Mouse (Mus musculus) G1E (cell line): Measurements from ENCODE around the gene Hif3a. TPM values are rescaled to one million over a fixed set of nuclear protein-coding genes. Genes with fewer than 3 reads are reported as not detected.
"Not testable (repeated sequence)": the region's sequence is repeated elsewhere in the genome, so short reads cannot be mapped to it uniquely, and the experiment has no call there.

Experiments
- ATAC-seq: 2 replicates; pipeline ENCODE4 v1.8.0; 2016; ENCODE audit warnings: mild to moderate bottlenecking; ENCODE audit not compliant: insufficient number of reproducible peaks, poor library complexity, low FRiP score, severe bottlenecking; ENCODE audit errors: extremely low read depth
- DNase-seq: peaks from one replicate; pipeline ENCODE4 v3.0.0; 2012; ENCODE audit warnings: low spot score
- H3K27me3 ChIP-seq: 2 replicates; pipeline ENCODE4 v1.6.1; 2012; ENCODE audit warnings: mild to moderate bottlenecking, low read length, inconsistent platforms; ENCODE audit not compliant: insufficient read depth
- H3K36me3 ChIP-seq: replicated peaks from 2 replicates; pipeline ENCODE3; 2012; ENCODE audit warnings: mild to moderate bottlenecking, inconsistent platforms
- H3K4me1 ChIP-seq: 2 replicates; pipeline ENCODE4 v1.6.1; 2012; ENCODE audit warnings: low read depth, low read length, inconsistent platforms, mixed read lengths; ENCODE audit not compliant: insufficient read depth
- H3K4me3 ChIP-seq: 2 replicates; pipeline ENCODE4 v1.5.1; 2012; ENCODE audit warnings: low read depth, mild to moderate bottlenecking, inconsistent platforms, low read length, moderate library complexity, mixed read lengths
- H3K9me3 ChIP-seq: replicated peaks from 2 replicates; pipeline ENCODE4 v1.6.1; 2012; ENCODE audit warnings: inconsistent platforms
- CTCF ChIP-seq: IDR thresholded peaks from 2 replicates; pipeline ENCODE4 v1.5.1; 2012; ENCODE audit warnings: low read depth, low read length, inconsistent platforms, mixed read lengths
- GATA1 ChIP-seq: IDR thresholded peaks from 2 replicates; pipeline ENCODE4 v1.6.1; 2012; ENCODE audit warnings: borderline replicate concordance, low read length, inconsistent platforms, mixed read lengths
- GATA2 ChIP-seq: IDR thresholded peaks from 2 replicates; pipeline ENCODE4 v1.6.1; 2012; ENCODE audit warnings: low read depth, low read length, inconsistent platforms, borderline replicate concordance
- POLR2AphosphoS5 ChIP-seq: IDR thresholded peaks from 2 replicates; pipeline ENCODE4 v1.6.1; 2012; ENCODE audit warnings: low read depth, low read length, inconsistent platforms; ENCODE audit not compliant: insufficient replicate concordance
- TAL1 ChIP-seq: conservative IDR thresholded peaks from 2 replicates; pipeline ENCODE4 v1.6.1; 2012; ENCODE audit warnings: low read depth, low read length, inconsistent platforms, mixed read lengths
- polyA plus RNA-seq: library from polyadenylated mRNA; stranded (reverse); fragments of >175 nt; gene quantifications from 2 replicates; pipeline ENCODE4 v1.2.3, GENCODE M21; 2012
- total RNA-seq, 2 experiments: library from RNA; stranded (forward) in 1 of 2; stranded (reverse) in 1 of 2; fragments of 200-1000 nt in 1 of 2; fragments of >200 nt in 1 of 2; fragmentation: Nextera tagmentation in 1 of 2; gene quantifications; 2 replicates each; pipeline ENCODE4 v1.2.3; 2014 to 2017

Gene Hif3a
- total RNA-seq (2014; fragmentation: Nextera tagmentation) (240 and 246 TPM in 2 replicates), total RNA-seq (2017) (18.0 and 19.6 TPM in 2 replicates), polyA plus RNA-seq (162 and 183 TPM in 2 replicates)

DNA sequence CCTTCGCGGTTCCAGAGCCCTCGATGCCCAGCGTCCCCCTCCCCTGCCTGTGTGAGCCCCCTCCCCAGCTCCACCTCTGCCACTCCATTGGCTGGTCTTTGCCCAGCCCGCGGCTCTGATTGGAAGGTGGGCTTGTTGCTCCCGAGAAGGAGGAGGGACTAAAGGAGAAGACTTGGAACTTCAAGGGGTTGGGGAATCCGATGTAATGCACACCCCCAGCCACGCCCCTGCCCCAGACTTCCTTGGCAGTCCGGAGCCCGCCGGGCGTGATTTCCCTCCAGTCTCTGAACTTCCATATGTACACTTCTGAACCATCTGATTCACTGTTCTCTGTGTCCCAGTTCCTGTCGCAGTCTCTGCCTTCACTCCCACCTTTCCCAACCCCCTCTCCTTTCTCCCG lies at the start of gene Hif3a:
TSS of gene Hif3a (minus strand) at position 39 of the 400 bp plus-strand sequence.
- no peaks in the 10 kb centered on the region for H3K9me3 ChIP-seq
- TF ChIP-seq CTCF (no peak), GATA2 (no peak), POLR2AphosphoS5 (no peak), TAL1 (no peak), GATA1 (no peak)
- peak within 1 kb of the TSS; percentile 76 for H3K4me3 ChIP-seq
- DNase-seq = peak; percentile 16
- ATAC-seq = no peak
- H3K27me3 ChIP-seq = no peaks in the 10 kb centered on the region
- H3K4me1 ChIP-seq = peaks cover 76% of the 10 kb centered on the region
- peaks cover 15% of the 10 kb centered on the region for H3K36me3 ChIP-seq

DNA sequence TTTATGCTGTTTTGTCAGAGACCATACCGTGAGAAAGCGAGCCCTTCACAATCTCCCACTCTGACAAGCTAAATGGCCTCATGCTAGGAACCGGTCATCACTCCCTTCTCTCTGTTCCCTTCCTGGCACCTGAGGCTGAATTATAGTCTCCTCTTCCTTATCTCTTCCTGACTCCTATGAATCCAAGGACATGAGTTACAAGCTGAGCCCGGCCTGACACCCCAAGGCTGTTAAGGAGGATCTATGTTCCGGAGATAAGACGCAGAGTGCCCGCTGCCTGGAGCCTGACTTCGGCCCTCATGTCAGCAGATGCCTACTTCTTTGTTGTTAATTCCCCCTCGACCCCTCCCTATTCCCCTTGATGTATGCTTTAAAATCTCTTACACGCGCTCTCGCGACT lies 39.4 kb upstream of the Hif3a start:
- not testable (repeated sequence) for H3K4me1 ChIP-seq, DNase-seq, H3K27me3 ChIP-seq, H3K36me3 ChIP-seq, ATAC-seq, H3K4me3 ChIP-seq, H3K9me3 ChIP-seq

DNA sequence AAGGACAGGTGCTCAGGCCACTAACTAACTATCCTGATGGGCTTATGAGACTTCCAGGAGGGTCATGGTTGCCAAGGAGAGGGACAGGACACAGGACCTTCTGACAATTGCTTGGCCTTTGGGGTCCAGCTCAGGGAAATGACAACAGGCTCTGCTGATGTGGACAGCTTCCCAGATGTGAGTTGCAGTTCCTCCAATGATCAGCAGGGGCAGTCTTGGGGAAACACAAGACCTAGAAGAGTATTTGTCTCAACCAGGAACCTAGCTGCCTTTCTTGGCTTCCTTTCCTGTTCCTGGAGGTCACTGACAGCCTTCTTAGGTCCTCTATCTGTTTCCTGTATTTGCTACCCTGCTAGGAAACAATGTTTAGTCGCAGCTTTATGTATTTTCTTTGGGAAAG lies 29.1 kb upstream of the Hif3a start:
- no peak for ATAC-seq
- H3K4me1 ChIP-seq = peaks cover 8% of the 10 kb centered on the region
- H3K36me3 ChIP-seq = no peaks in the 10 kb centered on the region
- H3K4me3 ChIP-seq = no peak overlapping the region
- DNase-seq = no peak
- TF ChIP-seq POLR2AphosphoS5 = no peak
- TF ChIP-seq CTCF = peak; percentile 63
- peaks cover 26% of the 10 kb centered on the region for H3K27me3 ChIP-seq
- H3K9me3 ChIP-seq = no peaks in the 10 kb centered on the region

DNA sequence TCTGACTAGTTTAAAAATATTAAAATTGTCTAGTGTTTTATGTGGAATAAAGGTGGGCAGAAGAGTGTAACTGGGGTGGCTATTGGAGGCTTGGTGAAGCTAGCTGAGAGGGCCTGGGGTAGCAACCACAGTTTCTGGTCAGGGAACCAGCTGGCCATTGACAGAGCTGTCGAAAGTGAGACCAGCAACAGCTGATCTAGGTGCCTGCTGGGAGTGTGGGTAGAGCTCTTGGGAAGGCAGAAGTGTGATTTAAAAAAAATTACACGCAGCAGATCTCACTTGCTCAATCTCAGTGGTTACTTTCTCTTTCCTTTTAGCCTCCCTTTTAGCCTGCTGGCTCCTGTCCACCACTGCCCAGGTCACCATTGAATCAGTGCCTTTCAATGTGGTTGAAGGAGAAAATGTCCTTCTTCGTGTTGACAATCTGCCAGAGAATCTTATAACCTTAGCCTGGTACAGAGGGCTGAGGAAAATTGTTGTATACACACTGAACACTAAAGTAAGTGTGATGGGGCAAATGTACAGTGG lies 27.9 kb upstream of the Hif3a start:
- H3K27me3 ChIP-seq = peaks cover 21% of the 10 kb centered on the region
- ATAC-seq = no peak
- peaks cover 8% of the 10 kb centered on the region for H3K4me1 ChIP-seq
- no peak for DNase-seq
- H3K9me3 ChIP-seq = no peaks in the 10 kb centered on the region
- H3K4me3 ChIP-seq = no peak overlapping the region
- H3K36me3 ChIP-seq = no peaks in the 10 kb centered on the region
- no peak for TF ChIP-seq CTCF
- no peak for TF ChIP-seq TAL1
- TF ChIP-seq GATA1 = no peak
- no peak for TF ChIP-seq GATA2

DNA sequence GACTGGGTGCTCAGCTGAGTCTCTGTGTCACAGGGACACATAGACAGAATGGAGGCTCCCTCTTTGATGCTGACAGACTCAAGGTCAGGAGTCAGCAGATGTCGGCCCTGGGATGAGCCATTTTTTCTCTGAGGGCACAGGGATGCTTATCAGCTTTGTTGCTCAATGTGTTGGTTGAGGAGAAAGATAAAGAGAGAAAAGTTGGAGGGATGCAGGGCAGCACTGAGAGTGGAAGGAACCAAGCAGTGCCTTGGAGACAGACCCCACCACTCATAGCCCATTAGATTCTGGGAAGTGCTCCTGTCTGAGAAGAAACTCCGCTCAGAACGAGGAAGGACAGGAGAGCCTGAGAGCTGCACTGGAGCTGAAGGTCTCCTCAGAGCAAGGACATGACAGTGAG lies 25.5 kb upstream of the Hif3a start:
- Histone ChIP-seq H3K27me3 (peaks cover 14% of the 10 kb centered on the region; the same call in 1 of the 2 replicates), H3K4me1 (peaks cover 8% of the 10 kb centered on the region), H3K9me3 (no peaks in the 10 kb centered on the region), H3K4me3 (no peak overlapping the region), H3K36me3 (no peaks in the 10 kb centered on the region)
- DNase-seq (no peak), ATAC-seq (peak; percentile 8; the same call in 1 of the 2 replicates)
- TF ChIP-seq TAL1 (no peak), GATA1 (no peak), GATA2 (no peak), CTCF (no peak), POLR2AphosphoS5 (no peak)

DNA sequence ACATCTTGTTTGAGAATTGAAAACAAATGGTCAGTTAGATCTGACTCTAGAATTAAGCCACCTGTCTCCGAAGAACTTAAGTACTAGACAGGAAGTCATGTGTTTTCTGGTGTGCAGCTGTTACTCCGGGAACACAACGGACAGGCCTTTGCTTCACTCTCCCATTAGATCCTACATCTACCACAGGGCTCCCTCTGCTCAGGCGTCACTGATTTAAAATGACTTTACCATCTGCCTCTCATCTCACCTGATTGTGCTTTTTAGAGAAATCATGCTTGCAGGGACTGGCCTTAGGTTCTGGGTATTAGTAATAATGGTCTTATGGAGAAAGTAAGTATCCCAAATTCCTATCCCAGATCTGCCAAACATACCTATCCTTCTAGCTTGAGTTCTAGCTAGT lies 20.5 kb upstream of the Hif3a start:
- H3K4me1 ChIP-seq = peaks cover 9% of the 10 kb centered on the region
- ATAC-seq (no peak), DNase-seq (no peak)
- H3K27me3 ChIP-seq = peaks cover 5% of the 10 kb centered on the region; the same call in 1 of the 2 replicates
- H3K36me3 ChIP-seq = peaks cover 2% of the 10 kb centered on the region
- no peaks in the 10 kb centered on the region for H3K9me3 ChIP-seq
- H3K4me3 ChIP-seq = no peak overlapping the region
- TF ChIP-seq GATA1 (no peak), POLR2AphosphoS5 (no peak), CTCF (no peak), TAL1 (no peak), GATA2 (no peak)
